Mouse (Mus musculus) ES-E14 (cell line): ENCODE measurements around the gene Xbp1.

ENCODE experiments used
- MAFK ChIP-seq: IDR thresholded peaks from 2 replicates; pipeline ENCODE4 v1.6.1; 2014; ENCODE audit warnings: mild to moderate bottlenecking, low read depth, low read length, inconsistent platforms; ENCODE audit not compliant: insufficient read depth
- ZNF384 ChIP-seq: IDR thresholded peaks from 2 replicates; pipeline ENCODE4 v1.6.1; 2012; ENCODE audit warnings: low read depth, low read length, inconsistent platforms

DNA sequence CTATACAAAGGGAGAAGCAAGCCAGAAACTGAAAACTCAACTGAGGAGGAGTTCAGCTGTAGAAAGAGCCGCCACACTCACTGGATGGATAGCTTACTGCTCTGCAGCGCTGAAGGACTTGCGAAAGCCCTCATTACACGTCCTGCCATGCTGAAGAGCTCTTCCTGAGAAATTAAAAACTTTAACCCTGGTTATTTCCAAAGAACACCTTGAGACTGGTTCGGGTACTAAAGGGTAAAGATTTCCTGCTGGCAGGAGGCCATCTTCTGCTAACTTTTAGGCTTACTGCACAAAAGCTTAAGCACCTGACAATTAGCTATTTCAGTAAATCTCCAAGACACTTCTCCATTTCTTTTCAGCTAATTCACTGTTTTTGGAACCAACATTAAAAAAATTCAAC, 9.7 kb downstream of the Xbp1 start:
- TF ChIP-seq MAFK (no peak), ZNF384 (no peak)
